Mouse (Mus musculus) left cerebral cortex, postnatal 10 days (tissue): ENCODE measurements around the gene Gm20696. TPM values are rescaled to one million over a fixed set of nuclear protein-coding genes. Genes with fewer than 3 reads are reported as not detected.

Experiments
- DNase-seq, 2 experiments: peaks; one replicate each; pipeline ENCODE4 v3.0.0; 2021 to 2022; ENCODE audit warnings: low spot score in 2 of 2, mixed read lengths in 1 of 2; ENCODE audit errors: extremely low spot score in 1 of 2
- intact Hi-C: fragments of 180-260 bp; cut with DNase I; formaldehyde crosslinking; loops from one replicate; pipeline ENCODE4 v1.15.1; 2025
- total RNA-seq, 2 experiments: library from RNA; stranded (reverse); gene quantifications; 2 replicates each; pipeline ENCODE4 v1.2.3; 2021

Gm20696 gene
- total RNA-seq, 2 experiments from 2014 or later = 7.0 to 7.9 TPM

DNA sequence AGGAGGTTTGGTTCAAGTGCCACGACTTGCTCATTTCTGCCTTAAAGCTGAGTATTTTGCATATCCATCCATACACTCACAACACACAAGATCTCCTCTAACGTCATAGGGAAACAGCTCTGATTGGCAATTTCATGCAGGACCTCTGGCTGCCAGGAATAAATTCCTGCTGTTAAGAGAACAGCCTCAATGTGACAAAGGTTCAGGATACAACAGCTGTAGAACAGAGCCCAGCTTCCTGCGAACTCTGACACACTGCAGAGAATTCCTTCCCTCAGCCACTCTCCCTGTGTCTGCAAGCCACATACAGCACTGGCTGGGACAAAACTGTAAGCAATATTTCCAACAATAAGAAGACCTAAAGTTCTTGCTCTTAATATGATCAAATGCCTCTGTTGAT is 351.9 kb downstream of the Gm20696 start:
- DNase-seq = no peak
- intact Hi-C loops = no loop called here

- intact Hi-C loops = no loop called here
- DNase-seq = no peak
Measured at GRCm38 (mm10) chr6:99310529-99310928, 356.1 kb downstream of the Gm20696 start.

DNA sequence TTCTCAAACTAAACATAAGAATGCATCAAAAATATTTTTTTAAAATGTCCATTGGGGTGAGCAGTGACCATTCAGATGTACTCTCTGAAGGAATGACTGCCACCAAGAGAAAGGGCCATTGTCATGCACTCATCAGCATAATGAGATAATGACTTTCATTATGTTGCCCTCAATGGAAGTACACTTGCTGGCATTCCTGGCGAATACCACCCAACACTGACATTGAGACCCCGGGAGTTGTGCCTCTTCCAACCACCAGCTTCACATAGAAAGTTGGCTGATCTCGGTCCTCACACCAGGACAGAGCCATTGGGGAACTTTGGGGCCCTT is 356.5 kb downstream of the Gm20696 start:
- intact Hi-C loops = no loop called here
- no peak for DNase-seq

GRCm38 (mm10) chr6:99309466-99310170 is 357.0 kb downstream of the Gm20696 start:
- intact Hi-C loops = no loop called here
- no peak for DNase-seq

DNA sequence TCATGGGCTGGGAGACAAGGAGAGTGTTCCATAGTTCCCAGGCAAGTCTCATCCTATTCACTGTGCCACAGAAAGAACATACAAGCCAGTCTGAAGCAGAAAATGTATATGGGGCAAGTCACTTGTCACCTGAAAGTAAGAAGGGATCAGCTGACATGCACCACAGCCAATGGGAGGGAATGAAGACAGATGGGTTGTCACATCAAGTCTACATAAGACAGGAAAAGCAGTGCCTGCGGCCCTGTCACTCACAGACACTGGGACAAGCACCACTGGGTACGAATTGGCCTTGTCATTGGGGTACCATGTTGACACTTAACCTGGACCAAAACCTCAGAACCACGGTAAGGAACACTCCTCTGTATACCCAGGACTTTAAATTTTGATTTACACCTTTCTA is 360.8 kb downstream of the Gm20696 start:
- no peak for DNase-seq
- intact Hi-C loops = no loop called here

GRCm38 (mm10) chr6:99305236-99305635 is 361.4 kb downstream of the Gm20696 start:
- intact Hi-C loops = no loop called here
- DNase-seq = no peak

GRCm38 (mm10) chr6:99302662-99303435 is 363.7 kb downstream of the Gm20696 start:
- intact Hi-C loops = no loop called here
- DNase-seq = no peak

DNA sequence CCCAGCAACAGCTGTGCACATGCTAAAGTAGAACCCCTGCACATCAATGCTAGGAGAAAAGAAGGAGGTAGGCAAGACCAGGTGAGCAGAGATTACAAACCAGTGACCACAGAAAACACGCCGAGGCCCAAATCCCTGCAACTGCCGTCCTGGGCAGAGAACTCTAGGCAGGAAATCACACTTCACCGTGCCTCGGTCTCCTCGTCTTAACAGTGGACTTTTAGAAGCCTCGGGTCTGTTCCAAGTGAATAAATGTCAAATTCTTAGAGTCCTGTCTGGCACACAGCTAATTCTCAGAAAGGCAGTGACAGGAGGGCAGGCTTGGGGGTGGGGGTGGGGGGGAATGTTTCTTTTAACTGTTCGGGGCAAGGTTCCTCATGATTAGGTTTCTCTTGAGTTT is 364.7 kb downstream of the Gm20696 start:
- DNase-seq = no peak
- intact Hi-C loops = no loop called here

DNA sequence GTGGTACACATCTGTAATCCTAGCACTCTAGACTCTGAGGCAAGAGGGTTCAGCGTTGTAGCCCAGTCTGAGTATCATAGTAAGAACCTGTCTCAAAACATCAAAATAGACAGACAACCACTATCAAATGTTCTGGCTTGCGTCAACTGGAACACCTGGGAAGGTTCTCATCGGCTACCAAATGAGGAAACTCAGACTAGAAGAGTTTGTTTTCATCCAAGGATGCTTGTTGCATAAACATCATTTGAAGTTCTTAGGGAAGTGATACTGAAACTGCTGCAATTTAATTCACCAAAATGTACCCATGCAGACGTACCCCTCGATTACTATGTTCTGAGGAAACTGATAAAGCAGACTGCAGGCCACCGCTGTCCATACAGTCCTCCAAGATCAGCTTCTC is 366.4 kb downstream of the Gm20696 start:
- intact Hi-C loops = no loop called here
- DNase-seq = no peak

DNA sequence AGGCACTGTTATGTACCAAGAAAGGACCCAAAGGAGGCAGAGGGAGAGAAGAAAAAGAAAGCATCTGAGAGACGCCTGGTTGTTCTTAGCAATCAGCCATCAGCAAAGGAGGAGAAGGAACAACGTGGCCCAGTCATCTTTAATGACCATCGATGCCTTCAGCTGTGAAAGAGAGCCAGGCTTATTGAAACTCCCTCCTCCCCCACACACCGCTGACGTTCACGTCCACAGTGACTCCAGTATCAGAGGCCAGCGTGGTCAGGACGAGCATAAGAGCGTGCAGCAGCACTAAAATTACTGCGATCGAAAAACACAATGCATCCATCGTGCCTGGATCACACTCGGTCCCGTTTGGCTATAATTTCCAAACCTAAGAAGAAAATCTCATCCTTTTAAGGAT is 367.4 kb downstream of the Gm20696 start:
- no peak for DNase-seq
- intact Hi-C loops = no loop called here

DNA sequence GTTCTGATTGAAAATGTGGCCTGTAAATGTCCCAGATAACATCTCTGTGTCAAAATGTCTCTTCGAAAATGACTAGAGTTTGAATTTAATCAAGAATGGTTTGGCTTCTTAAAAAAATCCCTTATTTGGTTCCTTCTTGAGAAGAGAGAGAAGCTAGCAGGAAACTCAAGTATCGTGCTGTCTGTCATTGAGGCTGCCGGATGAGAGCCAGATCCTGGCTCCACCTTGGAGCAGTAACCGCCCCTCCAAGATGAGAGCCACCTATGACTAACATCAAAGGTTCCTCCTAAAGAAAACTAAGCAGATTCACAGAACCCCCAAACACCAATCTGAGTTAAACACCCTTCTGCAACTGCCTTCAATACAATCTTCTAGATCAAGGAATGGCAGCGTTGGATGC is 369.1 kb downstream of the Gm20696 start:
- DNase-seq = no peak
- intact Hi-C loops = no loop called here

DNA sequence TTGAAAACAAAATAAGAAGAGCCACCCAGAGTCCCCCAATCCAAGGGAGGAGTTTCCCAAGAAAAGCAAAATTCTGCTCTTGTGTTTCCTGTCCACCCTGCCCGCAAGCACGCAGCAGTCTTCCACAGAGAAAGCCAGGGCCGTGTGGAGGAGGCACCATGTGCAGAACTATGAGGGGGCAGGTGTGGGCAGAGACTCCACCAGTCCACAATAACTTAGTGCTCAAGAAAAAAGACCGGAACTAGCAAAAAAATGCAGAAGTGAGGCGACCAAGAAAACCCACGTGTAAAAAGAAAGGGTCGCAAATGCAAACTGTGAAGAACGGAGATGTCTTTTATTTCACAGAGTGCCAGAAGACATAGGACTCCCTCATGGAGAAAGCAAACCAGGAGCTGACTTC is 371.1 kb downstream of the Gm20696 start:
- intact Hi-C loops = no loop called here
- DNase-seq = no peak

- intact Hi-C loops = no loop called here
- no peak for DNase-seq
Measured at GRCm38 (mm10) chr6:99289220-99289619, 377.4 kb downstream of the Gm20696 start.

GRCm38 (mm10) chr6:99285026-99285425 is 381.6 kb downstream of the Gm20696 start:
- no peak for DNase-seq
- intact Hi-C loops = no loop called here

DNA sequence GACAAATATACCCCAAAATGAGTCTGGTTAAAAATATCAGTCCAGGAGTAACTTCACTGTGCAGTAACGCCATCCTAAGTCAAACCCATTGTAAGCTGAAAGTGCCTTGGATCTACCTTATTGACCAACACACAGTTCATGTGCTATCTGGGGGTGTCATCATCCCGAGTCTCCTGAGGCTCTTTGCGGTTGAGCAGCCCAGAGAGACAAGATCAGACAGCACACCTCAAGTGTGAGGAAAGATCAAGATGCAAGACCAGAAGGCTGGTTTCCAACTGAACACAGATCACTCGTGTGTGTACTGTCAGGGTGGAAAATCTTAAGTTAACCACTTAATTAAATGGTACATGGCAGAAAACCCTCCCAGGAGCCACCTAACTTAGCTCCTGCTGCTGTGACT is 382.6 kb downstream of the Gm20696 start:
- intact Hi-C loops = no loop called here
- DNase-seq = no peak

- DNase-seq = no peak
Measured at GRCm38 (mm10) chr6:99282866-99283657, 383.5 kb downstream of the Gm20696 start.

GRCm38 (mm10) chr6:99281433-99281832 is 385.2 kb downstream of the Gm20696 start:
- intact Hi-C loops = no loop called here
- DNase-seq = no peak

More at GRCm38 (mm10) chr6:99282866-99283657, 383.5 kb downstream of the Gm20696 start:
- intact Hi-C loops = no loop called here

GRCm38 (mm10) chr6:99280619-99281018 is 386.0 kb downstream of the Gm20696 start:
- no peak for DNase-seq
- intact Hi-C loops = no loop called here

GRCm38 (mm10) chr6:99277251-99277650 is 389.3 kb downstream of the Gm20696 start:
- DNase-seq = no peak
- intact Hi-C loops = loop anchor here (5.0 to 10.0 kb wide), 2 partner anchors 245 to 348 kb away; partner anchors contain the start of gene Foxp1

GRCm38 (mm10) chr6:99276297-99276653 is 390.3 kb downstream of the Gm20696 start:
- intact Hi-C loops = loop anchor here (5.0 to 10.0 kb wide), 2 partner anchors 246 to 349 kb away; partner anchors contain the start of gene Foxp1
- no peak for DNase-seq
